Mouse (Mus musculus) olfactory bulb, adult 2 months (tissue): Measurements from ENCODE around the gene Creb5. TPM values are rescaled to one million over a fixed set of nuclear protein-coding genes. Genes with fewer than 3 reads are reported as not detected.
A peak's percentile ranks its signal among the peaks of the same experiment; 100 is the strongest.

Experiments
- H3K27ac ChIP-seq: fragments of 200-500 bp; 2 replicates; pipeline ENCODE4 v1.5.1; 2012; ENCODE audit warnings: low read depth, low read length; ENCODE audit not compliant: insufficient read depth
- H3K4me1 ChIP-seq: fragments of 200-500 bp; 2 replicates; pipeline ENCODE4 v1.6.1; 2012; ENCODE audit warnings: low read length; ENCODE audit not compliant: control insufficient read depth, insufficient read depth
- H3K4me3 ChIP-seq: fragments of 200-500 bp; 2 replicates; pipeline ENCODE4 v1.5.1; 2012; ENCODE audit warnings: mild to moderate bottlenecking, low read depth, low read length, moderate library complexity; ENCODE audit not compliant: insufficient read depth
- CTCF ChIP-seq: fragments of 200-500 bp; IDR thresholded peaks from 2 replicates; pipeline ENCODE4 v1.5.1; 2012; ENCODE audit warnings: low read depth, mild to moderate bottlenecking, low read length, moderate library complexity; ENCODE audit not compliant: insufficient read depth
- POLR2A ChIP-seq: fragments of 200-500 bp; IDR thresholded peaks from 2 replicates; pipeline ENCODE4 v1.6.1; 2012; ENCODE audit warnings: mild to moderate bottlenecking, low read depth, low read length, moderate library complexity; ENCODE audit not compliant: insufficient read depth
- WGBS: fragments of 180-500 bp; shearing (Covaris S2); methylation state at CpG from one replicate; pipeline ENCODE4 v1.1.7; 2018; 5-methylcytosine and 5-hydroxymethylcytosine counted together
- polyA plus RNA-seq: library from polyadenylated mRNA; stranded (reverse); fragments of >200 nt; gene quantifications from 2 replicates; pipeline ENCODE4 v1.2.4, GENCODE M21; 2012; ENCODE audit warnings: low replicate concordance; ENCODE audit not compliant: missing spikeins, insufficient read depth, insufficient read length

Creb5 gene
- not detected in 2 replicates for polyA plus RNA-seq

GRCm38 (mm10) chr6:53287038-53287561 is at the start of gene Creb5:
Gene Creb5 (plus strand): TSS chr6:53287270.
- Histone ChIP-seq H3K4me1 (peaks cover 18% of the 10 kb centered on the region), H3K27ac (no peak within 1 kb of the TSS), H3K4me3 (peak within 1 kb of the TSS; percentile 36)
- no peak for TF ChIP-seq CTCF
- TF ChIP-seq POLR2A: no peak
- WGBS: under 1% methylated on average over 45 of the region's 45 CpGs

- no peaks in the 10 kb centered on the region for H3K4me1 ChIP-seq
- H3K27ac ChIP-seq: no peak overlapping the region
- TF ChIP-seq CTCF (no peak), POLR2A (no peak)
- H3K4me3 ChIP-seq: no peak overlapping the region
- WGBS: 94% methylated on average over 3 of the region's 3 CpGs
Observed at GRCm38 (mm10) chr6:53259841-53260240, 27.2 kb upstream of the Creb5 start.

GRCm38 (mm10) chr6:53262401-53262800 is 24.7 kb upstream of the Creb5 start:
- TF ChIP-seq CTCF (no peak), POLR2A (no peak)
- Histone ChIP-seq H3K4me1 (no peaks in the 10 kb centered on the region), H3K27ac (no peak overlapping the region), H3K4me3 (no peak overlapping the region)
- 75% methylated on average over 11 of the region's 11 CpGs for WGBS

GRCm38 (mm10) chr6:53267036-53267435 is 20.0 kb upstream of the Creb5 start:
- Histone ChIP-seq H3K27ac (no peak overlapping the region), H3K4me1 (no peaks in the 10 kb centered on the region), H3K4me3 (no peak overlapping the region)
- 24% methylated on average over 7 of the region's 7 CpGs for whole genome bisulfite sequencing
- TF ChIP-seq POLR2A (no peak), CTCF (no peak)

GRCm38 (mm10) chr6:53267732-53268505 is 19.2 kb upstream of the Creb5 start:
- TF ChIP-seq POLR2A (no peak), CTCF (no peak)
- no peaks in the 10 kb centered on the region for H3K4me1 ChIP-seq
- whole genome bisulfite sequencing: 13% methylated on average over 12 of the region's 12 CpGs
- H3K27ac ChIP-seq: no peak overlapping the region
- no peak overlapping the region for H3K4me3 ChIP-seq

- Histone ChIP-seq H3K4me3 (no peak overlapping the region), H3K4me1 (no peaks in the 10 kb centered on the region), H3K27ac (no peak overlapping the region)
- WGBS: 74% methylated on average over 3 of the region's 3 CpGs
- TF ChIP-seq POLR2A (no peak), CTCF (no peak)
Observed at GRCm38 (mm10) chr6:53271216-53271615, 15.9 kb upstream of the Creb5 start.

GRCm38 (mm10) chr6:53271636-53272035 is 15.4 kb upstream of the Creb5 start:
- no peak for TF ChIP-seq CTCF
- TF ChIP-seq POLR2A: no peak
- 63% methylated on average over 4 of the region's 4 CpGs for WGBS
- Histone ChIP-seq H3K4me3 (no peak overlapping the region), H3K27ac (no peak overlapping the region), H3K4me1 (no peaks in the 10 kb centered on the region)

- Histone ChIP-seq H3K27ac (no peak overlapping the region), H3K4me1 (peaks cover 18% of the 10 kb centered on the region), H3K4me3 (peak overlapping the region; percentile 36)
- TF ChIP-seq CTCF (no peak), POLR2A (no peak)
- 26% methylated on average over 20 of the region's 20 CpGs for WGBS
Observed at GRCm38 (mm10) chr6:53286389-53287037, 557 bp upstream of the Creb5 start.
